ENCODE assay signal across 17 mouse cellular contexts in the genomic region with DNA sequence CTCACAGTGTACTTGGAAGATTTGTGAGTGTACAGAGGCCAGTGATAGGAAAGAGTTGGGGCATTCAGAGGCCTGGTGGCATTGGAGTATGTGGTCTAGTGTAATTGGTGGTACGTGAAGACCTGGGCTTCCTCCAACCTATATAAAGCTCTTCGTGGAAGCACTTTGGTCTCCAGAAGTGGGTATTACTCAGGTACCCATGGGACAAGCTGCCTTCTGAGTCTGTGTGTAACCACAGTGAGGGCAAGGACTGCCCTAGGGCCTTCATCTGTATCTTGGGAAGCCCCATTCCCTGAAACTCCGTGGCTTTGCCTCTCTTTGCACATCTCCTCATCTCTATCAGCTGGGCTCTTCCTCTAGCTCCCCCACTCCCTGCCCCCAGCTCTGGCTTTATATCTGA.
"Had no signal": no experiment of that assay in that cellular context is flagged by ENCODE, and none has a peak within 500 bp of the region (broad histone marks: within the 10 kb centered on the region; RNA-seq: fewer than 3 reads in every experiment).

No protein-coding gene starts in this region.

- H3K4me2 ChIP-seq: lung, embryonic 14.5 days; midbrain, embryonic 11.5 days; midbrain, embryonic 13.5 days; midbrain, embryonic 15.5 days; neural tube, embryonic 13.5 days; neural tube, embryonic 15.5 days had no signal

- H3K4me3 ChIP-seq: midbrain, embryonic 13.5 days; midbrain, embryonic 15.5 days; myocyte; neural tube, embryonic 13.5 days; neural tube, embryonic 15.5 days had no signal

- H3K27ac ChIP-seq: midbrain, embryonic 13.5 days; midbrain, embryonic 15.5 days; neural tube, embryonic 13.5 days; neural tube, embryonic 15.5 days had no signal

- DNase-seq: lung, adult 18-20 months; lung, embryonic 14.5 days; lung, postnatal 10 days; lung, postnatal 4 days; right cerebral cortex, adult 18-20 months; right cerebral cortex, postnatal 25 days; right cerebral cortex, postnatal 4 days; spleen, adult 18-20 months; thymus, adult 18-20 months; thymus, postnatal 14 days; thymus, postnatal 36 days had no signal

- H3K9ac ChIP-seq: lung, embryonic 14.5 days; midbrain, embryonic 13.5 days; midbrain, embryonic 15.5 days; neural tube, embryonic 13.5 days; neural tube, embryonic 15.5 days had no signal

- ATAC-seq: midbrain, embryonic 13.5 days; midbrain, embryonic 15.5 days had no signal

- H3K27me3 ChIP-seq: midbrain, embryonic 15.5 days; neural tube, embryonic 13.5 days; neural tube, embryonic 15.5 days had no signal

- H3K9me3 ChIP-seq: midbrain, embryonic 13.5 days; midbrain, embryonic 15.5 days; neural tube, embryonic 13.5 days; neural tube, embryonic 15.5 days had no signal

- H3K36me3 ChIP-seq: midbrain, embryonic 13.5 days; midbrain, embryonic 15.5 days; neural tube, embryonic 13.5 days; neural tube, embryonic 15.5 days had no signal
